Mouse (Mus musculus) liver, embryonic 16.5 days (tissue): ENCODE data around the gene Fam222a. TPM values are rescaled to one million over a fixed set of nuclear protein-coding genes. Genes with fewer than 3 reads are reported as not detected.

Experiments used
- ATAC-seq: fragments of 200-750 bp; cut with Nextera tagmentation; 2 replicates; pipeline ENCODE4 v1.8.0; 2017; ENCODE audit warnings: low read depth, mild to moderate bottlenecking, moderate number of reproducible peaks, moderate library complexity
- H3K27ac ChIP-seq: fragments of 300-500 bp; sonication (generic); 2 replicates; pipeline ENCODE4 v1.5.1; 2014; ENCODE audit warnings: mild to moderate bottlenecking, low read length
- H3K27me3 ChIP-seq: fragments of 300-500 bp; sonication (generic); 2 replicates; pipeline ENCODE4 v1.6.1; 2014; ENCODE audit warnings: low read depth, low read length, mixed read lengths; ENCODE audit not compliant: control insufficient read depth, insufficient read depth
- H3K36me3 ChIP-seq: fragments of 300-500 bp; sonication (generic); 2 replicates; pipeline ENCODE4 v1.6.1; 2014; ENCODE audit warnings: mild to moderate bottlenecking; ENCODE audit not compliant: control insufficient read depth, insufficient read depth
- H3K4me1 ChIP-seq: fragments of 300-500 bp; sonication (generic); 2 replicates; pipeline ENCODE4 v1.6.1; 2014; ENCODE audit warnings: low read depth, low read length, mixed read lengths; ENCODE audit not compliant: control insufficient read depth
- H3K4me2 ChIP-seq: fragments of 300-500 bp; sonication (generic); 2 replicates; pipeline ENCODE4 v1.6.1; 2014; ENCODE audit warnings: low read depth, low read length, mixed read lengths
- H3K4me3 ChIP-seq: fragments of 300-500 bp; sonication (generic); 2 replicates; pipeline ENCODE4 v1.5.1; 2014; ENCODE audit warnings: low read depth, mild to moderate bottlenecking, low read length
- H3K9ac ChIP-seq: fragments of 300-500 bp; sonication (generic); 2 replicates; pipeline ENCODE4 v1.6.1; 2014; ENCODE audit warnings: low read depth, low read length
- H3K9me3 ChIP-seq: fragments of 300-500 bp; sonication (generic); replicated peaks from 2 replicates; pipeline ENCODE4 v1.6.1; 2016; ENCODE audit warnings: low read length; ENCODE audit not compliant: control insufficient read depth
- WGBS: fragments of 180-500 bp; shearing (Covaris S2); extraction: QIAGEN DNeasy Blood & Tissue Kit; methylation state at CpG from one replicate; pipeline ENCODE4 v1.1.7; 2014; ENCODE audit not compliant: insufficient replicate concordance; 5-methylcytosine and 5-hydroxymethylcytosine counted together
- polyA plus RNA-seq: library from polyadenylated mRNA; unstranded; fragments of >200 nt; fragmentation: Nextera tagmentation; extraction: Ambion mirVana; gene quantifications from 2 replicates; pipeline ENCODE4 v1.2.1, GENCODE M21; 2015

The Fam222a gene
- 0.46 and 0.67 TPM in 2 replicates for polyA plus RNA-seq

DNA sequence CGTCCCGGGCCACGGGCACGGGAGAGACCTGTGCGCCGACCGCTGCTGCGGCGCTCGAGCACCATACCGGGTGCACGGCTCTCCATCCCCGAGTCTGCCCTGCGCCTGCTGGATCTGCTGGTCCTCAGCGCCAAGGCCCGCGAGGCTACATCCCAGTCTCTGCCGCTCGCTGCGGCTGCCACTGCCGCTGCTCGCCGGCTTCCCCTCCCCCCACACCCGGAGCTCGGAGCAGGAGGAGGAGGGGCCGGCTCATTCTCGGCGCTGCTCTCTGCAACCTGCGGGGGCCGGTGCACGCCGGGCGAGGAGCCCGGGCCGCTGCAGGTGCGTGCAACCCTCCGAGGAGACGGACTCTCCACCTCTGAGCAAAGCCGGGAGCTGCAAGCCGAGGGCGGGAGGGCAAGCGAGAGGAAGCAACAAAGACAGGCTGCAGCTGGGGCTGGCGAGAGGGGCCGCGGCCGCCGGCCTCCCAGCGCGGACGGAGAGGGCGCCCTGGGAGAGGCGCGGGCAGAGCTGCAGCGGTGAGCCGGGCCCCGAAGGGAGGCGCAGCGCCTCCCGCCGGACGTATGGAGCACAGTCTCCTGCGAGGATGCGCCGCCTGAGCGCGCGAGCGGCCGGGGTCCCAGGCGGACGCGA, at the start of gene Fam222a:
Gene Fam222a, plus strand, starts transcription at position 452 of the 633 bp plus-strand sequence.
- Histone ChIP-seq H3K4me3 (peak within 1 kb of the TSS; percentile 66), H3K27ac (no peak within 1 kb of the TSS), H3K36me3 (no peaks in the 10 kb centered on the region), H3K27me3 (peaks cover 68% of the 10 kb centered on the region), H3K4me2 (peak within 1 kb of the TSS; percentile 80), H3K4me1 (peaks cover 15% of the 10 kb centered on the region), H3K9me3 (no peaks in the 10 kb centered on the region; the same call in 1 of the 2 replicates), H3K9ac (peak within 1 kb of the TSS; percentile 48)
- 0% methylated on average over 68 of the region's 72 CpGs for WGBS
- ATAC-seq: peak; percentile 65

DNA sequence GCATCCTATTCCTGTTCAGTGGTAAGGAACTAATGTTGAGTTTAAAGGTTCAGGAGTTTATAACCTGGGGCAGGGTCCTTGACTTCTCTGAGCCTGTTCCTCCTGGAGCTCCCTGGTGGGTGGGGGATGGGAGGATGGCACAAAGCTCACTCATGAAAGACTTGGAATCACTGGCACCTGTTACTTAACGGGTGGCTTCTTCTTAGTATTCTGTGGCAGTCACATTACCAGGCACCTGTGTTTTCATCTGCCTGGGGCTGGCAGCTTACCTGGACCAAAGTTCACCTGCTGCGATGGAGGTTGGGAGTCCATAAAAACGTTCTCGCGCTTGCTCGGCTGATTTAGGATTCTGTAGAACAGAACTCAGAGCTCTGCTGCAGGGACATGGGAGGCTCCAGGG, 39.5 kb upstream of the Fam222a start:
- Histone ChIP-seq H3K4me3 (no peak overlapping the region), H3K27me3 (no peaks in the 10 kb centered on the region), H3K4me1 (no peaks in the 10 kb centered on the region), H3K36me3 (no peaks in the 10 kb centered on the region), H3K9ac (no peak overlapping the region), H3K27ac (no peak overlapping the region), H3K9me3 (no peaks in the 10 kb centered on the region), H3K4me2 (no peak overlapping the region)
- WGBS: 79% methylated on average over 6 of the region's 6 CpGs
- ATAC-seq: no peak

DNA sequence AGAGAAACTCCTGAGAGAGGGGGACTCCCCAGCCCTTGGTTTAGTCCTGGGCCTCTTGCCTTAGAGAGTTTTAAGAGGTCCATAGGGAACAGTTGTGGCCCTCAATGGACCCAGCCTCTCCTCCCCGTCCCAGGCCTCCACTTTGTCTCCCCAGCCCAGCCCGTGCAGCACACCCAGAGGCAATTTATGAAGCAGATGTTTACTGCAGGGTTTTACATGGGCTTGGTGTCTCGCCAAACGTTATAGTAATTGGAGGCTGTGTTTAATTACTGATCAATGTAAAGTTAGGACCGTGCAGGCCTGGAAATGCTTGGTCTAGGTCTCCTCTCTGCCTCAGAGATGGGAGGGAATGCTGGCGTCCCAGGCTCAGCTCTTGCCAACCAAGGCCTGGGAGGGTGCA, 37.5 kb upstream of the Fam222a start:
- H3K27ac ChIP-seq: no peak overlapping the region
- H3K9me3 ChIP-seq: no peaks in the 10 kb centered on the region
- no peak for ATAC-seq
- H3K27me3 ChIP-seq: no peaks in the 10 kb centered on the region
- no peaks in the 10 kb centered on the region for H3K4me1 ChIP-seq
- H3K36me3 ChIP-seq: no peaks in the 10 kb centered on the region
- H3K9ac ChIP-seq: no peak overlapping the region
- no peak overlapping the region for H3K4me2 ChIP-seq
- 53% methylated on average over 6 of the region's 6 CpGs for WGBS
- H3K4me3 ChIP-seq: no peak overlapping the region

DNA sequence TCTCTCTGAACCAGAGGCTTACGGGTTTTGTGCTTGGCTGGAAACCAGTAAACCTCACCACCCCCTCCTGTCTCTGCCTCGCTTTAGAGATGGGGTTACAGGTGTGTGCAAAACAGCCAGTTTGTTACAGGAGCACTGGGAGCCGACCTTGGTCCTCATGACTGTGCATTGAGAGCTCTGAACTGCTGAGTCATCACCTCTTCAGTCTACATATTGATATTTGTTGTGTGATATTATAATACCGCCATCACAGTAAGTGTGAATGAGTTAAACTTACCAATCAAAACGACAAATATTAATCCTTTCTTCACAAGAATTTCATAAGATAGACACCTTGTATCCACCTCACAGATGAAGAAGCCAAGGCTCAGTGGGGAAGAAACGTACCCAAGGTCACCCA, 35.8 kb upstream of the Fam222a start:
- 53% methylated on average over 6 of the region's 6 CpGs for WGBS
- H3K36me3 ChIP-seq: no peaks in the 10 kb centered on the region
- no peak overlapping the region for H3K27ac ChIP-seq
- no peak overlapping the region for H3K4me2 ChIP-seq
- peaks cover 4% of the 10 kb centered on the region; the same call in 1 of the 2 replicates for H3K27me3 ChIP-seq
- no peaks in the 10 kb centered on the region for H3K9me3 ChIP-seq
- H3K4me3 ChIP-seq: no peak overlapping the region
- no peak for ATAC-seq
- H3K4me1 ChIP-seq: no peaks in the 10 kb centered on the region
- no peak overlapping the region for H3K9ac ChIP-seq

DNA sequence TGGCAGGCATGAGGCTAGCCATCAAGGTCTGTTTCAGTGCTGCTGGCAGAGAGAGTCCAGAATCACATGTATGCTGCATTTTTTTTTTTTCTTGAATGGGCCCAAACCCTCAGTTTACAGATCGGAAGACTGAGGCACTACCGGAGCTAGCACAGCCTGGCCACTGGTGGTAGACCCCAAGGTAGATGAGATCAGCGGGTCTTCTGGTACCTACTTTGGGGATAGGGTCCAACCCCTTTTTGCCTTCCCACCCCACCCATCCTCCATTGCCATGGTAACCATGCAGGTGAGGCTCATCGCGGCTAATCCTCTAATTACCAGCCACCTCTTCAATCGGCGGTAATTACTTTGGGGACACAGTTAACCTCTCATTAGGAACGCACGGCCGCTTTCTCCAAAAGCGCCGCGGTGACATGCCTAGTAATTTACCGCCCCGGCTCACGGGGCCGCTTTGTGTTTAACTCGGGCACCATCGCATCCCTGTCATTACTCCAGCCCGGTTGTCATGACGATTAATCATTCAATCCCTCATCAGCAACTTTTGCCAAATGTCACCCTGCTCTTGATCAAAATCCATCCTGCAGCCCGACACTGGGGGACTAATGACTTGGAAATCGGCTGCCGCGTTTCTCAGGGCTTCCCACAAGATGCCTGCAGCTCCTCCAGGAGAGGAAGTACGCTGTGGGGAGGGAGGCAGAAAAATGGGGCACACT, 30.4 kb upstream of the Fam222a start:
- Histone ChIP-seq H3K36me3 (no peaks in the 10 kb centered on the region), H3K9ac (no peak overlapping the region), H3K4me1 (no peaks in the 10 kb centered on the region), H3K4me3 (no peak overlapping the region), H3K9me3 (no peaks in the 10 kb centered on the region), H3K27ac (no peak overlapping the region), H3K27me3 (peaks cover 17% of the 10 kb centered on the region), H3K4me2 (no peak overlapping the region)
- no peak for ATAC-seq
- WGBS: 9% methylated on average over 26 of the region's 26 CpGs

DNA sequence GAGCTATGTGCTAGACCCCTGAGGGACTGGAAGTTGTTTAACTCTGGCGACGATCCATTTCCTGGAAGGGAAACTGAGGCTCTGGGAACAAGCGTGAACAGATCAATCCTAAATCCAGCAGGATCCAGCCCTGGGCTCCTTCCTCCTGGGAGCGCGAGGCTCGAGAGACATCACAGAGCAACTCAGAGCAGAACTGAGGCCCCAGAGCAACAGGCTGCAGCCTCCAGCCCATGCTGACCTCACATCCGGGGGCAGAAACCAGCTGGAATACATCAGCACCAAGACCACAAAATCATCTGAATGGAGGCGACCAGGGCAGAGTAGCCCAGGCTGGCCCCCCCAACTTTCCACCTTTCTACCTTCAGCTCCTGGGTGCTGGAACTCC, 29.8 kb upstream of the Fam222a start:
- no peaks in the 10 kb centered on the region for H3K4me1 ChIP-seq
- H3K9me3 ChIP-seq: no peaks in the 10 kb centered on the region
- no peak overlapping the region for H3K4me3 ChIP-seq
- no peak overlapping the region for H3K27ac ChIP-seq
- H3K27me3 ChIP-seq: peaks cover 17% of the 10 kb centered on the region
- no peak overlapping the region for H3K9ac ChIP-seq
- 10% methylated on average over 8 of the region's 8 CpGs for WGBS
- H3K4me2 ChIP-seq: no peak overlapping the region
- H3K36me3 ChIP-seq: no peaks in the 10 kb centered on the region
- ATAC-seq: no peak

DNA sequence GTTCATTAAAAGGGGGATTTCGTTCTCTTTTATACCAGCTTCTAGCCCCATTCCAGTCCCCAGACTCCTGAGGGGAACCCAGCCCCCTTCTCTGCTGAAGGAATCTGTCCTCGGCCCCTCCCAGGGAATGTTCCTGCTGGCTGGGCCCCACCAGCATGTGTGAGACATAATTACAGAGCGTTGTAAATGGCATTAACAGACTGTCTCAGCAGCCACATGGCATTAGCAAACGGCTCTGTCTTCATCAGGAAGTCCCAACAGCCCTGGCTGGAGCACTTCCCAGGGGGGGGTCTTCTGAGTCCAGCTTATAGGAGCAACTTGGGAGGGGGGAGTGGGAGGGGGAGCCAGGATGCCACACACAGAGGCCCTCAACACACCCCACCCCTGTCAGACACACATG, 29.1 kb upstream of the Fam222a start:
- Histone ChIP-seq H3K4me1 (no peaks in the 10 kb centered on the region), H3K4me3 (no peak overlapping the region), H3K27me3 (peaks cover 17% of the 10 kb centered on the region), H3K36me3 (no peaks in the 10 kb centered on the region), H3K27ac (no peak overlapping the region), H3K9ac (no peak overlapping the region), H3K9me3 (no peaks in the 10 kb centered on the region), H3K4me2 (no peak overlapping the region)
- 42% methylated on average over 4 of the region's 4 CpGs for WGBS
- ATAC-seq: no peak

DNA sequence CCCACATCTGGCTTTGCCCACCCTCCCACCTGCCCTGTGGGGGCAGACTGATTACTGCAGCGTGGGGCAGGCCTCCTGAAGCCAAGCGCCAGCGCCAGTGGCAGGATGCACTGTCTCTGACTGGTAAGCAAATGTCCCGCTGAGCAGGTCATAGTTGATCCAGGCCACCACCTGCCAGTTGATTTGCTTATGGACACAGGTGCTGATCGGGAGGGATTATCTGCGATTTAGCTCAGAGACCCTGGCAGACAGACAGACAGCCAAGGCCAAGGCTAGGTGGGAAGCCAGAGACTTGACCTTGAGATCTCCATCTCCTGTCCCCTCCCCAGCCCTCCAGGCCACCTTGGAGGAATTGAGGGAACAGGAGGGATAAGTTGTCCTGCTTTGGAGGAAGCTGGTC, 28.1 kb upstream of the Fam222a start:
- H3K36me3 ChIP-seq: no peaks in the 10 kb centered on the region
- no peak overlapping the region for H3K27ac ChIP-seq
- H3K27me3 ChIP-seq: peaks cover 17% of the 10 kb centered on the region
- no peaks in the 10 kb centered on the region for H3K9me3 ChIP-seq
- H3K4me2 ChIP-seq: no peak overlapping the region
- no peak for ATAC-seq
- no peaks in the 10 kb centered on the region for H3K4me1 ChIP-seq
- WGBS: 63% methylated on average over 6 of the region's 6 CpGs
- no peak overlapping the region for H3K9ac ChIP-seq
- H3K4me3 ChIP-seq: no peak overlapping the region

DNA sequence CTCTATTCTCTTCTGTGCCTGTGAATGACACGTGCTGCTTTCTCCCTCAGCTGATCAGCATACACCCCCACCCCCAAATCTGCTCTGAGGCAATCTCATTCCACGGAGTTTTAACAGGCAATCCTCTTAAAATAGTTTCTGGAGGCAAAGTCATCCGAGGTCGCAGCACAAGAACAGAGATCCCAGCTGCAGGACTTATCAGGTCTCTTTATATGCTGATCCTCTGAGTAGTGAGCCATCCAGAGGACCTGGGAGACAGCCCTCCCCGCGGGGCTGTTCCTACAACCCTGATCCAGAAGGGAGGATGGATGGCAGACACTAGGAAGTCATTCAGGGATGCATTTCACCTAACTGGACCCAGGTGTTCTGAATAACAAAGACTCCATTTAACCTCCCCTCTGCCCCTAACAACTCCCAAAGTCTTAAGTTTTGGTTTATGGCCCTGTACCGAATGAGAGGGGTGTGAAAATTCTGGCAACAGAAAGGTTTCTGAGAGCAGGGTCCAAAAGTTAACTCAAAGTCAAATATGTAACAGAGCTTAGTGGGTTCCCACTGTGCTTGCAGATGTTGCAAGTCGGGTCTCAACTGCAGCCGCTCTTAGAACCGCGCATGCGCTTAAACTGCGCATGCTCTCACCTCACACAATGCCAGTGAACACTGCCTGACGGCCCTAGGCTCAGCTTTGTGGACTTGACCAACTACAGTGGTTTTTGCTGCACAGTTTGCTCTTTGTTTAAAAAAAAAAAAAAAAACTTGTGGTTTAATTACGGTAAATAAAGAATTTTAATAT, 26.0 kb upstream of the Fam222a start:
- Histone ChIP-seq H3K4me2 (no peak overlapping the region), H3K9me3 (no peaks in the 10 kb centered on the region), H3K9ac (no peak overlapping the region), H3K4me1 (no peaks in the 10 kb centered on the region), H3K36me3 (no peaks in the 10 kb centered on the region), H3K27me3 (peaks cover 14% of the 10 kb centered on the region), H3K27ac (no peak overlapping the region), H3K4me3 (no peak overlapping the region)
- 0 out of 2 replicates have a peak, but pooled peaks have one; percentile 43 for ATAC-seq
- WGBS: 37% methylated on average over 15 of the region's 15 CpGs
